Mouse (Mus musculus): Measurements from ENCODE around the gene Olfr694.
"Not testable (repeated sequence)": the region's sequence is repeated elsewhere in the genome, so short reads cannot be mapped to it uniquely, and the experiment has no call there.

DNA sequence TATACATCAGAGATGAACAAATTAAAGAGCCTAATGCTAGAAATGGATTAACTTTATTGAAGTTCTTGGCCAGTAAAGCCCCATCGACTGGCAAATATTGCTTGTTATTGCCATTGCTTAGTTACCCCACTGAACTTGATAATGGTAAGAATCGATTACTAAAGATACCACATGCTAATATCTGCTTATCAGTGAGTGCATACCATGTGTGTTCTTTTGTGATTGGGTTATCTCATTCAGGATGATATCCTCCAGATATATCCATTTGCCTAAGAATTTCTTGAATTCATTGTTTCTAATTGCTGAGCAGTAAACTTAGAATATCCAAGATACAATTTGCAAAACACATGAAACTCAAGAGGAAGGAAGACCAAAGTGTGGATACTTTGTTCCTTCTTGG is 34.0 kb upstream of the Olfr694 start:
- not testable (repeated sequence) for TF ChIP-seq GATA1, TAL1 (IDR thresholded peaks at IDR 0.05; ENCODE audit: low read length)
